Mouse (Mus musculus) 3134 (cell line): ENCODE measurements around the gene Smurf1.

Experiments
- DNase-seq: peaks from one replicate; pipeline ENCODE4 v3.0.0-alpha.2; 2011; ENCODE audit warnings: low spot score; ENCODE audit not compliant: insufficient read length; ENCODE audit errors: extremely low read depth

Smurf1 gene

DNA sequence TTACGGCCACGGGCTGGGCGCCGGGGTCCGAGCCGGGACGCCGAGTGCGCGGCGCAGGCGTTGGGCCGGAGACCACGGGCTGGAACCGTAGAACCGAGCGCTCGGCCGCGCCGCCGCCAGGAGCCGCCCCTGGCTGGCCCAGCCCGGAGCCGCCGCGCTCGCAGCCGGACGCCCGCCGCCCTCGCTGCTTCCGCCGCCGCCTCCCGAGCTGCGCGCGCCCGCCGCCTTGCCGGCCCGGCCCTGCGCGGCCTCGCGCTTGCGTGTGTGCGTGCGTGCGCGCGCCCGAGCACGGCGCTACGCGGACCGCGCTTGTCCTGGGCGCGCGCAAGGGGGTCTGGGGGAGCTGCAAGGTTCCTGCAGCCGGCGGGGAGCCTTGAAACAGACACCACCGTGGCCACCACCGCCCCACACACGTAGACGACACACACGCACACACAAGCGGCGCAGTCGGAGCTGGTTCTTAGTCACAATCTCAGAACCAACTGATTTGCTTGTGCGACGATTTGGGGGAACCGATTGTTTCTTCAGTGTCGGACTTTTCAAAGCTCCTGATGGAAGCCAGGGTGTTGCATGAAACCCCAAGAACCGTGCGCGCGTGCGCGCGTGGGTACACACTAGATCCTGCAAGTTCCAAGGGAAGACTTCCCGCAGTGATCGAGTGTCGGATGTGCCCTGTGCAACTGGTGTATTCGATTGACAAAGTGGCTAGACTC lies at the start of gene Smurf1:
Gene Smurf1 (minus strand): TSS at position 209 of the 713 bp plus-strand sequence.
- peak; percentile 88 for DNase-seq

DNA sequence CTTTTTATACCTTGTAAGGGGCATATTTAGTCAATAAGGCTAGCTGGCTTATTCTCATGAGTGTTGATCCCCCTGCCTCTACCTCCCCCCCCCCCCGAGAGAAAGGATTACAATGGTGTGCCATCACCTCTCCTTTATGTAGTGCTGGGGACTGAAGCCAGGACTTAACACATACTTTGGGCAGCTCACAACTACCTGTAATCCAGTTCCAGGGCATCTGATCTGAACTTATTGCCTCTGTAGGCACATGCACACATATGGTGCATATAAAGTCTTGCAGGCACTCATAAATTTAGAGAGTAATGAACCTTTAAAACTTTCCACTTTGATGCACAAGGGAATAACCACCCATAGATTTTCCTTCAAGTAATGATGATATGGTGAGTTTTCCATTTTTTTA lies 48.6 kb upstream of the Smurf1 start:
- no peak for DNase-seq

DNA sequence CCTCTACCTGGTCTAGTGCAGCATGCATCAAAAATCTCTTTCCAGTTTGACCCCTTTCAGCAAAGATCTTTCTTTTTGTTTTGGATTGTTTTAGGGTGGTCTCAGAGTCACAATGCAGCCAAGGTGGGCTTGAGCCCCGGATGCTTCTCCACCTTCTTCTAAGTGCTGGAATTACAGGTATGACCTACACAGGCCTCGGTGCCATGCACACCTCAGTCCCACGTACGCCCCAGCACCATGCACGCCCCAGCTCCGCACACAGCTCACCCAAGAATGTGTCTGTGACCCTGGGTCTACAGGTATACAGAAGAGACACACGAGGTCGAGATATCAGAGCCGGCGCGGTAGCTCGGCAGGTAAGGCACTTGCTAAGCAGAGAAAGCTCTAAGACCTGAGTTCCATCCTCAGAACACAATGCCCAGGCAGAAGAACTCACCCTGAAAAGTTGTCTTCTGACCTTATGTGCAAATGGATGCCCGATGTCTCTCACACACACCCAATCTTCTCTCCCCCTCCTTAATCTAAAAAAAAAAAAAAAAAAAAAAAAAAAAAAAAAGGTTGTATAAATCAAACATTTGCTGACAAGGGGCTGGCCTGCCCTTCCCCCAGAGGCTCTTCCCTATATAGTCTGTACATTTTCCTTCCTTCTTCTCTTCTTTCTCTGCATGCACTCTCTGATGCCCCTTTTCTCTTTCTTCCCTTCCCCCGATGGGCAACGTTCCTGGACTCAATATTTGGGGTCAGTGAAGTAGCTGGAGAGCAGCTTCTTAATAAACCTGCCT lies 43.4 kb upstream of the Smurf1 start:
- no peak for DNase-seq

DNA sequence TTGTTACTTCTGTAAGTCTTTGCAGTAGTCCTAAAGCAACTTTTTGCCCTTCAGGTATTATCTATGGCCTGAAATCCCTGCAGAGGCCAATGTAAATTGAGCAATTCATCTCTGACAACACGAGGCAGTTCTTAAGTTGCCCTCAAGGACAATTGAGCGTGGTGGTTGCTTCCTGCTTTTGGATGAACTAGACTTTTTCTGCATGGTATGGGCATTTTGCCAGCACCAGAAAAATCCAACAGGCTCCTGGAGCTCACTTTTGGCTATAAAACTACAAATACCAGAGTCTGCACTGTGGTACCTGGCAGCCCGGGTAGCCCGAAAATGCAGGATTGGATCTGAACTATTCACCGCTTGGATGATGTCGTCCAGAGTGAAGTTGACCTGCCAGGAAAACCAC lies 39.9 kb upstream of the Smurf1 start:
- no peak for DNase-seq

DNA sequence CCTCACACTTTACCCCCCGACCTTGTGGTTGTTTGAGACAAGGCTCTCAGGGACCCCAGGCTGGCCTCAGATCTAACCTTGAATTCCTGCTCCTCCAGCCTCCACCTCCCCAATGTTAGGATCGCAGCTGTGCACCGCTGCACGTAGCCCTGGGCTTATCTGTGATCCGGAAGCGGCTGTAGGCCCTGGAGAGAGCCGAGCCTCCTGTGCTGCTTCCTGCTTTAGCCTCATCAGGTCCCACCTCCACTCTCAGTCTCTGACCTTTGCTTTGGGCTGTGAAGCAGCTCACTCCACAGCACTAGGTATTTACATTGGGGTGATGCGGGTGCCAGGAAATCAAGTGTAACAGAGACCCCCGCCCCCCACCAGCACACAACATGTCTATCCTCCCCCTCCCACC lies 38.8 kb upstream of the Smurf1 start:
- no peak for DNase-seq

DNA sequence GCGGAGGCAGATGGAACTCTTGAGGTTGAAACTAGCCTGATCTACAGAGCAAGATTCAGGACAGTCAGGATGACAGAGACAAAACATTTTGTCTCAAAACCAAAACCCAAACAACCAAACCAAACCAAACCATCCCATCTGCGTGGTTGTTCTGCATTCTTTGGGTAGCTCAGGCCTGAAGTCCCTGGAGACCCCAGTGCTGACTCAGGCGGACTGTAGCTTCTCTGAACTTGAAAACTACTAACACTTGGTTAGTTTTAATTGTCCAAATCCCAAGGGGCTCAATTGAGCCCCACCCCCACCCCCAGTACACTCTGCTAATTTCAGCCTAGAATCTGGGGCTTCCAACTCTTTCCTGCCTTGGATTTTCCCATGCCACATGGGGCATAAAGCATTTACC lies 37.7 kb upstream of the Smurf1 start:
- DNase-seq = no peak

DNA sequence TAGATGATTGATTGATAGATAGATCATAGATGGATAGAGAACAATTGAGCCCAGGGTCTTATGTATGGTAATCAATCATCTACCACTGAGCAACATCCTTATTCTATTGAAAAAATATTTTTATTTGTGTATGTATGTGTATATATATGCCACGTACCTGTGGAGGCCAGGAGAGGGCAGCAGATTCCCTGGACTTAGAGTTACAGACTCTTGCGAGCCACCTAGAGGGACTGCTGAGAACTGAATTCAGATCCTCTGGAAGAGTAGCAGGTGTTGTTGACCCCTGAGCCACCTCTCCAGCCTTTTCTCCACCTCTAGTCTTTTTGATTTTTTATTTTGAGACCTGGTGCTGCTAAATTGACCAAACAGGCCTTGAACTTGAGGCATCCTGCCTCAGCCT lies 32.8 kb upstream of the Smurf1 start:
- DNase-seq = no peak

DNA sequence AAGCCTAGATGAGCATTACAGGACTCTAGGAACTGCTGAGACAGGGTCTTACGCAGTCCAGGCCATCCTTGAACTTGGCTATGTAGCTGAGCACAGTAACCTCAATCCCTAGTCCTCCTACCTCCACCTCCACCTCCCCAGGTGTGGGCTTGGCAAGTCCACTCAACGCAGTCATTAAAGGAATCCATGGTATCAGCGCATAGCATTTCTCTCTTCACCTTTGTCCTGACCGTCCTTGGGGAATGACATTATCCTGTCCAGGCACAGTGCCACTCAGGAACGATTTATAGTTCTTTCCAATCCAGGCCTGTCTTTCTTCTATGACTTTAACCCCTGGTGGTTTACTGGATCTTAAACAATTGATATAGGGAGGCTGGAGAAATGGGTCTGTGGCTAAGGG lies 24.8 kb upstream of the Smurf1 start:
- DNase-seq = no peak

DNA sequence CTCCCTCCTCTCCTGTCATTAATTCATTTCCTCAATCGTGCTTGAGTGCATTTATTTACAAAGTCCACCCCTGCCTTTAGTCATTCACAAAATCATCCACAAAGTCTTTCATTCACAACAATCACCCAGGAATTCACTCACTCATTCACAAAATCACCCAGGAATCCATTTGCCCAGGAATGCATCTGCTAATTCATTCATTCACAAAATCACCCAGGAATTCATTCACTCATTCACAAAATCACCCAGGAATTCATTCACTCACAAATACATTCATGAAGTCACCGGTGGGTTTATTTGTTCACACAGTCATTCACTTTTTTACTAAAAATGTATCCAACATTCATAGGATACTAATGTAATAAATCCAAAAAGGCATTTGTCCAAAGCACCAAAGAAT lies 24.4 kb upstream of the Smurf1 start:
- DNase-seq = no peak

DNA sequence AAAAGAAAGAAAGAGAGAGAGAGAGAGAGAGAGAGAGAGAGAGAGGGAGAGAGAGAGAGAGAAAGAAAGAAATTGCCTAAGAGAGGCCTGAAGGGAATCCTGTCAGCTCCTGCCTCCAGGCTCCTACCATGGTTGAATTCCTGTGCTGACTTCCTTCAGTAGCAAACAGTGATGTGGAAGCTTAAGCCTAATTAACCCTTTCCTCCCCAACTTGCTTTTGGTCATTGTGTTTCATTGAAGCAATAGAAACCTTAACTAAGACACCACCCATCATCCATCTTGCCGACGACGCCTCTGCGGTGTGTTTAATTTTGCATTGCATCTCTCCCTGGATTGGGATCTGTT lies 23.4 kb upstream of the Smurf1 start:
- DNase-seq = no peak

DNA sequence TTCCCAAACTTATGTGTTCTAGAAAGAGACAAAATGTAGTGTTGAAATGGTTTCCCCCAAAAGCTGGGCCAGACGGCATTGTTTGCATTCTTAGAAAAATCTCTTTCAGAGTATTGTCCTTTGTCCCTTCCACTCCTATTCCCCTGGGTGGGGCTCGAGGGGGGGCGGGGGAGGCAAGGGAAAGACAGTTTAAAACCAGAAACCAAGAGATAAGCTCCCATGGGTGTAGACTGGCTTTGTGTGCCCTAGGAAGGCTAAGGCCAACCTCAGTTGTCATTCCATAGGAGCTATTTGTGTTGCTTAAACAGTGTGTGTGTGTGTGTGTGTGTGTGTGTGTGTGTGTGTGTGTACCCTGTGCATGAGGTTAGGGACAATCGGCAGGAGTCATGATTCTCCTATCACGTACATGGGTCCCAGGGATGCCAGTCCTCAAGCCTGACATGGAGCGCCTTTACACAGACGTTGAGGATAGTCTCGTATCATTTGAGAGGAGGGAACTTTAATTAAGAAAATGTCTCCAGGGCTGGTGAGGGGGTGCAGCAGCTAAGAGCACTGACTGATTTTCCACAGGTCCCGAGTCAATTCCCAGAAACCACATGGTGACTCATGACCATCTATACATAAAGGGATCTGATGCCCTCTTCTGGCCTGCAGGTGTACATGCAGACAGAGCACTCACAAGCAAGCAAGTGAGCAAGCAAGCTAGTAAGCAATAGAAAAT lies 22.9 kb upstream of the Smurf1 start:
- DNase-seq = peak; percentile 64

DNA sequence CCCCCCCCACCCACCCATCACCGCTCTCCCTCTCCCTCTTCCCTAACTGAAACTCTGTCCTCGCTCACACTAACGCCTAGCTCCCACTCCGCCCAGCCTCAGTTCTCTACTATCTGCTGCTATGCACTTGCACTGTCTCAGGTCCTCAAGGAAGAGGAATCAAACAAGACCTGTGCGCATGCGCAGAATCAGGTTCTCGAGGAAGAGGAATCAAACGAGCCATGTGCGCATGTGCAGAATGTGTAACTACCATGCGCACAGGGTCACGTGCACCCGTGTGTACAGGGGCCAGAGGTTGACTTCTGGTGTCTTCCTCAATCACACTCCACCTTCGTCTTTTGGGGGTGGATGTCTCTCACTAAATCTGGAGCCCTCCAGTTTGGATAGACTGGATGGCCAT lies 21.9 kb upstream of the Smurf1 start:
- DNase-seq = no peak

DNA sequence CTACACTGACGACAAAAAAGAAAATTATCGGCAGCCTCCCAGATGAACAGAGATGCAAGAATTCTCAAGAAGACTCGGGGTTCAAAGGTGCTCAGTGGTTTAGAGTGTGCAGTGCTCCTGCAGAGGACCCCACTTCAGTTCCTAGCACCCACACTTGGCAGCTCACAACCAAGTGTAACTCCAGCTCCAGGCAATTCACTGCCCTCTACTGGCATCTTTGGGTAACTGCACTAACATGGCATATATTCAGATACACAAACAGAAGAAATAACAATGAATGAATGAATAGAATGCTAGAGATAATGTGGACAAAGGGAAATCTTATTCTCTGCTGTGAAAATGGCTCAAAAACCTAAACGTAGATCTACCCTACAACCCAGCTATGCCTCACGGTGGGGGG lies 19.2 kb upstream of the Smurf1 start:
- DNase-seq = no peak

DNA sequence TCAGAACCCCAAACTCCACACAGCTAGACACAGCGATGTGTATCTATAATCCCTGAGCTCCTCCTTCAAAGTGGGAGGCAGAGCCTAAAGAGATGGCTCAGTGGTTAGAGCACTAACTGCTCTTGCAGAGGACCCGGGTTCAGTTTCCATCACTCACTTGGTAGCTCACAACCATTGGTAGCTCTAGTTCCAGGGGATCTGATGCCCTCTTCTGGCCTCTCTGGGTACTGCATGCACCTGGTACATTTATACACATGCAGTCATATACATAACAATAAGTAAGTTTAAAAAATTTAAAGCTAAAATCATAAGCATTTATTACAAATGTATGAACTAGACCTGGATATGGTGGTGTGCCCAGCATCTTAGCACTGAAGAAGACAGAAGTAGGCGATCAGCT lies 17.6 kb upstream of the Smurf1 start:
- no peak for DNase-seq

DNA sequence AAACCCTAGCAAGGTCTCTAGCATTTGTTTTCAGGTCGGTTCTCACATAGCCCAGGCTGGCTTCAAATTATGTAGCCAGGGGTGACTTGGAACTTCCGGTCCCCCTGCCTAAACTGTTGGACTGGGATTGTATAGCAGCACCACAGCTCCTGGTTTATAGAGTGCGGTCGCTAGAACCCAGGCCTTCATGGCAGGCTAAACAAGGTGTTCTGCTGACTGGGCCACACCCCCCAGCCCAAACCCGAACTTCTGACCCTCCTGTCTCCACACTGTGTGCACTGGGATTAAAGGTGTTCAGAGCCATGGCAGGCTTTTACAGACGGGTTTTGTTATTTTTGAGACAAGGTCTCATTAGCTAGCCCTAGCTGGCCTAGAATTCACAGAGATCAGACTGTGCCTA lies 13.5 kb upstream of the Smurf1 start:
- no peak for DNase-seq

DNA sequence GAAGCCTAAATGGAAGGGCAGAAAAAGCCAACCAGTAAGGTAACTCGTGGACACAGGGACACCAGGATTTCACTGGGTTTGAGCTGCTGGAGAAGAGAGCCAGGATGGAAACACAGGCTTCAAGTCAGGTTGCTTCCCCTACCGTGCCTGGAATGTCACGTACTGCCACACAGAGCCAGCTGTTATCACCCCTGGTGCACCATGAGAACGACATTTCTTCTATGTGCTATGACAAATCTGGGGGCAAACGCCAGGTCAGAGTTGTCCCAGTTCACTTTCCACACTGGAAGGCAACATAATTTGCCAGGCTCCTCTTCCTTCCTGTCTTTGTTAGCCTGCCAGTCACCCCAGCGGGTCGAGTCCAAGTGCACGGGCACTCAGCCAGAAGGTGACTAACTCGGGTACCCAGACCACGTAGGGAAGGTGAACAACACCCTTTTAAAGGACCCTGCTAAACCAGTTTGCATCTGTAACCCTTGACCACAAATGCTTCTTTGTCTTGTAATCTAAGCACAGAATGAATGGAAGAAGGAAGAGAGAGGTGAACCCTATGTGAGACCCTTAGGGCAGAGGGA lies 13.0 kb upstream of the Smurf1 start:
- peak; percentile 71 for DNase-seq

DNA sequence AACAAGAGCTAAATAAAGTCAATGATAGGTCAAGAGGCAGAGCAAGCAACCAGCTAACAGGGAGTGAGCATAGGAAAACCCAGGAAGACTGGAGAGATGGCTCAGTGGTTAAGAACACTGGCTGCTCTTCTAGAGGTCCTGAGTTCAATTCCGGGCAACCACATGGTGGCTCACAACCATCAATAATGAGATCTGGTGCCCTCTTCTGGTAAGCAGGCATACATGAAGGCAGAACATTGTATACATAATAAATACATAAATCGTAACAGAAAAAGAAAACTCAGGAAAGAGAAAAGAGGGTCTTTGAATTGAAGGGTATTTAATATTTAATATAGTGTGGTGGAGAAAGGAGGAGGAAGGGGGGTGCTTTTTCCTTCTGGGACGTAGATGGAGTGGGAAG lies 5.6 kb upstream of the Smurf1 start:
- no peak for DNase-seq

DNA sequence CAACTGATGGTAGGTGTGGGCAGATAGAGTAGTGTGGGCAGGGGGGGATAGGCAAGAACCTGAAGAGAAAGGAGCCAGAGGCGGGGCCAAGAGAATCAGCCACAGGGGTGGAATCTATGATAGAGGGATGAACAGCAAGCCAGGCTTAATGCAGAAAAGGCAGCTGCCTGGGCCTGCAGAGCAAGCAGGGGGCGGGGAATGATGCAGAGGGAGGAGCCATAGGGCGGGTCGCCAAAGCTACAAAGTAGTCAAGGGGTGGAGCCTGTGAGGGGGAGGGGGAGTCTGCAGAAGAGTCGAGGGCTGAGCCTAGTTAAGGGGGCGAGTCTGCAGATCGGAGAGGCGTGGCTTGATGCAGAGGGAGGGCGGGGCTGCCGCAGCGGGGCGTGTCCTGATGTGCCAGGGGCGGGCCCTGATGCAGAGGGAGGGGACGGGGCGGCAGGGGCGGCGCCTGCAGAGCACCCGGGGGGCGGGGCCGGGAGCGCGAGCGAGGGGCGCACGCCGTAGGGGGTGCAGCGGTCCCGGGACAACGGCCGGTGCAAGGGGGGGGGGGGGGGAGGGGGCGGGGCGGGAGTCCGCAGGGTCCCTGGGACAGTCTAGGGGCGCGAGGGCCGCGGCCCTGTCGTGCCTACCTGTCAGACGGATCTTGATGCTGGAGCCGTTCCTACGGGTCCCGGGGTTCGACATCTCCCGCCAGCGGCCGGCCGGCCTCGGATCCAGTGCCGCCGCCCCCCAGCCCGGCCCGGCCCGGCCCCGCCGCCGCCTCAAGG lies 592 bp downstream of the Smurf1 start:
- peak; percentile 95 for DNase-seq

DNA sequence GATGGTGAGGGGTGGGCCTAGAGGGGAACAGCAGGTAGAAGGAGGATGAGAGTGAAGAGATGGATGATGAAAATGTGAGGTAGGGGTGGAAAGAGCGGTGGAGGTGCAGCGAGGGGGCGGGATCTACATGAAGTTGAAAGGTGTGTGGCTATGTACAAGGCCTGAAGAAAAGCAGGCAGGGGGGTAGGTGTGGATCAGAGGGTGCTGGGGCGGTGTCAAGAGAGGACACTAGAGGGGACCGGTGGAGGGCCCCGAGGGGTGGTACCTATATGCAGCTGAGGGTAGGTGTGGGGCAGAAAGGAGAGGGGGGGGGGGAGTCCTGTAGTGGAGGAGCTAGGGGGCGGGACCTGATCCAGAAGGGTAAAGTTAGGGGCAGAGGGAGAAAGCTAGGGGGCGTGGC lies 1.2 kb downstream of the Smurf1 start:
- DNase-seq = no peak

DNA sequence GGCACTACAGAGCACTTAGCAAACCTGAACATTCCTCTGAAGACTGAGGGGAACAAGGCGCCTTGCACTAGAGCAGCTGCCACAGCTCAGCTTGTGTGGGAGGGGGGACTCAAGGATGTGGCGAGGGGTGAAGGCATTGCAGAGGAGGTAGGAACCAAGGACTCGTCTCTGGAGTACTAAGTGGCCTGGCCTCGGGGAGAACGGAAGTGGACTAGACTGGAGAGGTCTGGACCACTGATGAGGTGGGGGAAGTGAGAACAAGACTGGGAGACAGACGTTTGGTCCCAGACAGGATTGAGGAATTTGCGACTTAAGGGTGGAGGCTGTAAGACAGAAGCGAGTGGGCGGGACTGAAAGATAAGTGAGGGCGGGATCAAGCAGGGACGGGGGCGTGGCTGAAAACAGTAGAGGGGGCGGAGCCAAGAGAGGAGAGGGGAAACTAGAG lies 1.8 kb downstream of the Smurf1 start:
- DNase-seq = peak; percentile 71

DNA sequence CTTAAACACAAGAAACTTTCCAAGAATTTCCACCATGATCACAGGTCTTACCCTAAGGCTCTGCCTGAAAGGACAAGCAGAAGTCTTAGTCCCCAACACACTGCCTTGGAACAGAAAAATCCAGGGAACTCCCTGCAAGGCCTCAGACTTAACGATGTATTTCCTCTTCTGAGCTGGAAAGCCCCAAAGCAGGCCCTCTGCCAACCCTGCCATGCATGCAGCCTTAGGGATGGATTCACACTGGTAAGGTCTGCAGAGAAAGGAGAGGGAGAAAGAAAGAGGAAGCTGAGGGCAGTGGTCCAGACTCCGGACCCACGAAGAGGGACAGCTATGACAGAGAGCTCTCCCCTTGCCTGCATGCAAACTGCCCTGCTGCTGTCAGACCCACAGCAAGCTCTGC lies 2.2 kb downstream of the Smurf1 start:
- no peak for DNase-seq
